Mouse (Mus musculus) midbrain, embryonic 13.5 days (tissue): Measurements from ENCODE around the gene Atg4b. TPM values are rescaled to one million over a fixed set of nuclear protein-coding genes. Genes with fewer than 3 reads are reported as not detected.
"Not testable (repeated sequence)": the region's sequence is repeated elsewhere in the genome, so short reads cannot be mapped to it uniquely, and the experiment has no call there.

Source experiments
- ATAC-seq: fragments of 200-750 bp; cut with Nextera tagmentation; 2 replicates; pipeline ENCODE4 v1.8.0; 2017; ENCODE audit warnings: mild to moderate bottlenecking, moderate TSS enrichment, moderate library complexity
- H3K27ac ChIP-seq: fragments of 300-500 bp; sonication (generic); 2 replicates; pipeline ENCODE4 v1.5.1; 2015; ENCODE audit warnings: inconsistent platforms, mild to moderate bottlenecking, moderate library complexity
- H3K27me3 ChIP-seq: fragments of 300-500 bp; sonication (generic); 2 replicates; pipeline ENCODE4 v1.6.1; 2015; ENCODE audit warnings: mild to moderate bottlenecking, inconsistent platforms
- H3K36me3 ChIP-seq: fragments of 300-500 bp; sonication (generic); 2 replicates; pipeline ENCODE4 v1.6.1; 2015; ENCODE audit warnings: mild to moderate bottlenecking, inconsistent platforms
- H3K4me1 ChIP-seq: fragments of 300-500 bp; sonication (generic); replicated peaks from 2 replicates; pipeline ENCODE4 v1.6.1; 2015; ENCODE audit warnings: inconsistent platforms
- H3K4me2 ChIP-seq: fragments of 300-500 bp; sonication (generic); replicated peaks from 2 replicates; pipeline ENCODE4 v1.6.1; 2015; ENCODE audit warnings: moderate library complexity, mild to moderate bottlenecking, inconsistent platforms
- H3K4me3 ChIP-seq: fragments of 300-500 bp; sonication (generic); replicated peaks from 2 replicates; pipeline ENCODE4 v1.5.1; 2015; ENCODE audit warnings: mild to moderate bottlenecking, inconsistent platforms
- H3K9ac ChIP-seq: fragments of 300-500 bp; sonication (generic); replicated peaks from 2 replicates; pipeline ENCODE4 v1.6.1; 2015; ENCODE audit warnings: mild to moderate bottlenecking, inconsistent platforms
- H3K9me3 ChIP-seq: fragments of 300-500 bp; sonication (generic); 2 replicates; pipeline ENCODE4 v1.6.1; 2016; ENCODE audit warnings: mild to moderate bottlenecking, inconsistent platforms
- WGBS: fragments of 180-500 bp; shearing (Covaris S2); methylation state at CpG from one replicate; pipeline ENCODE4 v1.1.7; 2015; 5-methylcytosine and 5-hydroxymethylcytosine counted together
- polyA plus RNA-seq: library from polyadenylated mRNA; unstranded; fragments of >200 nt; fragmentation: Nextera tagmentation; extraction: Ambion mirVana; gene quantifications from 2 replicates; pipeline ENCODE4 v1.2.1, GENCODE M21; 2015

Atg4b gene
- polyA plus RNA-seq, 1 experiment from 2014 or later = 107 TPM

- no peaks in the 10 kb centered on the region for H3K9me3 ChIP-seq
- no peaks in the 10 kb centered on the region for H3K27me3 ChIP-seq
- no peak overlapping the region for H3K4me3 ChIP-seq
- H3K4me1 ChIP-seq = peaks cover 21% of the 10 kb centered on the region
- no peaks in the 10 kb centered on the region for H3K36me3 ChIP-seq
- WGBS = 94% methylated on average over 1 of the region's 1 CpGs
- no peak overlapping the region for H3K4me2 ChIP-seq
- H3K9ac ChIP-seq = no peak overlapping the region
- H3K27ac ChIP-seq = no peak overlapping the region
- ATAC-seq = no peak
These were observed 8.8 kb downstream of the Atg4b start for GRCm38 (mm10) chr1:93760076-93760475.

- 89% methylated on average over 3 of the region's 3 CpGs for WGBS
- H3K36me3 ChIP-seq, H3K4me3 ChIP-seq, ATAC-seq, H3K4me1 ChIP-seq, H3K4me2 ChIP-seq, H3K27ac ChIP-seq, H3K9ac ChIP-seq, H3K27me3 ChIP-seq, H3K9me3 ChIP-seq: not testable (repeated sequence)
These were observed 12.2 kb downstream of the Atg4b start for GRCm38 (mm10) chr1:93763531-93763930.

GRCm38 (mm10) chr1:93764871-93765591 is 13.7 kb downstream of the Atg4b start:
- no peak overlapping the region for H3K4me3 ChIP-seq
- no peak for ATAC-seq

GRCm38 (mm10) chr1:93767600-93767999 is 16.3 kb downstream of the Atg4b start:
- Histone ChIP-seq H3K27ac (no peak overlapping the region), H3K27me3 (no peaks in the 10 kb centered on the region), H3K4me3 (no peak overlapping the region), H3K36me3 (peaks cover 25% of the 10 kb centered on the region), H3K9me3 (no peaks in the 10 kb centered on the region), H3K9ac (no peak overlapping the region), H3K4me2 (no peak overlapping the region), H3K4me1 (no peaks in the 10 kb centered on the region)
- WGBS = 98% methylated on average over 6 of the region's 6 CpGs
- no peak for ATAC-seq

More at GRCm38 (mm10) chr1:93764871-93765591, 13.7 kb downstream of the Atg4b start:
- WGBS = 96% methylated on average over 9 of the region's 9 CpGs
- H3K36me3 ChIP-seq = peaks cover 16% of the 10 kb centered on the region
- no peak overlapping the region for H3K27ac ChIP-seq
- no peaks in the 10 kb centered on the region for H3K27me3 ChIP-seq
- H3K9me3 ChIP-seq = no peaks in the 10 kb centered on the region
- H3K4me2 ChIP-seq = no peak overlapping the region
- no peaks in the 10 kb centered on the region for H3K4me1 ChIP-seq
- H3K9ac ChIP-seq = no peak overlapping the region

- no peak overlapping the region for H3K9ac ChIP-seq
- H3K4me3 ChIP-seq = no peak overlapping the region
- no peaks in the 10 kb centered on the region for H3K27me3 ChIP-seq
- H3K27ac ChIP-seq = no peak overlapping the region
- no peaks in the 10 kb centered on the region for H3K9me3 ChIP-seq
- no peak for ATAC-seq
- 95% methylated on average over 3 of the region's 3 CpGs for WGBS
- H3K4me2 ChIP-seq = no peak overlapping the region
- no peaks in the 10 kb centered on the region for H3K4me1 ChIP-seq
- peaks cover 48% of the 10 kb centered on the region for H3K36me3 ChIP-seq
These were observed 18.6 kb downstream of the Atg4b start for GRCm38 (mm10) chr1:93769901-93770300.

GRCm38 (mm10) chr1:93776686-93777085 is 25.4 kb downstream of the Atg4b start:
- WGBS = 89% methylated on average over 5 of the region's 5 CpGs
- no peak overlapping the region for H3K27ac ChIP-seq

GRCm38 (mm10) chr1:93786912-93787311 is 35.6 kb downstream of the Atg4b start:
- H3K36me3 ChIP-seq = peaks cover 98% of the 10 kb centered on the region

More at GRCm38 (mm10) chr1:93776686-93777085, 25.4 kb downstream of the Atg4b start:
- H3K36me3 ChIP-seq = peaks cover 83% of the 10 kb centered on the region
- no peak for ATAC-seq
- H3K4me1 ChIP-seq = no peaks in the 10 kb centered on the region
- H3K4me3 ChIP-seq = no peak overlapping the region
- H3K4me2 ChIP-seq = no peak overlapping the region
- H3K9ac ChIP-seq = no peak overlapping the region
- H3K9me3 ChIP-seq = no peaks in the 10 kb centered on the region
- H3K27me3 ChIP-seq = no peaks in the 10 kb centered on the region

GRCm38 (mm10) chr1:93794526-93794925 is 43.2 kb downstream of the Atg4b start:
- Histone ChIP-seq H3K4me1 (0 out of 2 replicates have a peak, but pooled peaks cover 6% of the 10 kb centered on the region), H3K9ac (no peak overlapping the region), H3K4me2 (no peak overlapping the region), H3K4me3 (no peak overlapping the region), H3K9me3 (no peaks in the 10 kb centered on the region), H3K36me3 (peaks cover 84% of the 10 kb centered on the region), H3K27me3 (no peaks in the 10 kb centered on the region), H3K27ac (no peak overlapping the region)
- 97% methylated on average over 8 of the region's 8 CpGs for WGBS
- no peak for ATAC-seq

More at GRCm38 (mm10) chr1:93786912-93787311, 35.6 kb downstream of the Atg4b start:
- no peak overlapping the region for H3K4me2 ChIP-seq
- no peak overlapping the region for H3K4me3 ChIP-seq
- H3K9me3 ChIP-seq = no peaks in the 10 kb centered on the region
- H3K4me1 ChIP-seq = no peaks in the 10 kb centered on the region
- H3K27ac ChIP-seq = no peak overlapping the region
- H3K9ac ChIP-seq = no peak overlapping the region
- 83% methylated on average over 2 of the region's 2 CpGs for WGBS
- no peaks in the 10 kb centered on the region for H3K27me3 ChIP-seq
- ATAC-seq = no peak

GRCm38 (mm10) chr1:93795886-93796285 is 44.6 kb downstream of the Atg4b start:
- Histone ChIP-seq H3K9ac (no peak overlapping the region), H3K36me3 (peaks cover 73% of the 10 kb centered on the region), H3K4me2 (no peak overlapping the region), H3K27ac (no peak overlapping the region), H3K27me3 (no peaks in the 10 kb centered on the region), H3K9me3 (no peaks in the 10 kb centered on the region), H3K4me3 (no peak overlapping the region), H3K4me1 (peaks cover 10% of the 10 kb centered on the region; the same call in 1 of the 2 replicates)
- 88% methylated on average over 8 of the region's 8 CpGs for WGBS
- ATAC-seq = no peak

GRCm38 (mm10) chr1:93800670-93801503 is 49.6 kb downstream of the Atg4b start:
- peaks cover 23% of the 10 kb centered on the region for H3K36me3 ChIP-seq
- H3K27me3 ChIP-seq = no peaks in the 10 kb centered on the region
- H3K27ac ChIP-seq = peak overlapping the region; percentile 76; the same call in 1 of the 2 replicates
- WGBS = 76% methylated on average over 21 of the region's 21 CpGs
- peak overlapping the region; percentile 89 for H3K4me2 ChIP-seq
- H3K9ac ChIP-seq = peak overlapping the region; percentile 81
- no peak for ATAC-seq
- no peaks in the 10 kb centered on the region for H3K9me3 ChIP-seq
- H3K4me1 ChIP-seq = peaks cover 43% of the 10 kb centered on the region
- peak overlapping the region; percentile 81 for H3K4me3 ChIP-seq

- peak within 1 kb of the TSS; percentile 76 for H3K27ac ChIP-seq
- WGBS = under 1% methylated on average over 42 of the region's 42 CpGs
- H3K4me1 ChIP-seq = peaks cover 43% of the 10 kb centered on the region
- peak within 1 kb of the TSS; percentile 89 for H3K4me2 ChIP-seq
- peak; percentile 56 for ATAC-seq
- H3K36me3 ChIP-seq = peaks cover 31% of the 10 kb centered on the region
- peak within 1 kb of the TSS; percentile 81 for H3K9ac ChIP-seq
- no peaks in the 10 kb centered on the region for H3K27me3 ChIP-seq
- H3K9me3 ChIP-seq = no peaks in the 10 kb centered on the region
- H3K4me3 ChIP-seq = peak within 1 kb of the TSS; percentile 81
These were observed 50.5 kb downstream of the Atg4b start, which contains the start of gene Dtymk for GRCm38 (mm10) chr1:93801741-93802238. Gene Dtymk (minus strand): TSS chr1:93801934.

- Histone ChIP-seq H3K27me3 (no peaks in the 10 kb centered on the region), H3K27ac (no peak overlapping the region), H3K4me1 (peaks cover 42% of the 10 kb centered on the region), H3K9ac (no peak overlapping the region), H3K36me3 (peaks cover 34% of the 10 kb centered on the region), H3K4me2 (peak overlapping the region; percentile 89), H3K9me3 (no peaks in the 10 kb centered on the region), H3K4me3 (peak overlapping the region; percentile 72)
- no peak for ATAC-seq
- WGBS = 84% methylated on average over 5 of the region's 5 CpGs
These were observed 51.5 kb downstream of the Atg4b start for GRCm38 (mm10) chr1:93802771-93803170.
